ENCODE assay signal across 24 mouse cellular contexts in the genomic region with DNA sequence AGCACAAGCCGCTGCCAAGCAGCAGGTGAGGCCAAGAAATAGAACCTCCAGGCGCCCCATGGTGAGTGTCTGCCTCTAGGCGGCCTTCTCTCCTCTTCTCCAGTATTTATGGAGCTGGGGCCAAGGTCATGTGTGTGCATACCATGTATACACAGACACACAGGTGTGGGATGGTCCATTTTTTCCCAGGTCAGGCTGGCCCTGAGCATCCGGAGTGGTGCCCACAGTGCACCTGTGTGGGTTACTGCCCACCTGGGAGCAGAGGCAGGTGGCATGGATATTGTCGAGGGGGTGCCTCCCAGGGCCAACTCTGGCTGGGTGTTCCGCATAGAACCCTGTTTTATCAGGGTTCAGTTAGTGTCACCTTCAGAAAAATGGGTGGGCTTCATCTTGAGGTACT. TPM values are rescaled to one million over a fixed set of nuclear protein-coding genes. Genes with fewer than 3 reads are reported as not detected.
DNase-seq lines count a peak whose midpoint lies in the region; ATAC-seq and TF ChIP-seq lines count a peak whose summit lies in the region.
"Had no signal": no experiment of that assay in that cellular context is flagged by ENCODE, and none has a peak within 500 bp of the region (broad histone marks: within the 10 kb centered on the region; RNA-seq: fewer than 3 reads in every experiment).

TSS of gene Cel (minus strand) at position 101 of the 400 bp plus-strand sequence.

- no peak within 1 kb of the TSS for H3K4me3 ChIP-seq in gastrocnemius, adult 2 months
- no peak within 1 kb of the TSS for H3K4me3 ChIP-seq in intestine, embryonic 16.5 days (ENCODE audit: low read length)
- no peak within 1 kb of the TSS; the same call in 1 of the 2 replicates for H3K4me3 ChIP-seq in stomach, embryonic 16.5 days (replicated peaks; ENCODE audit: low read length)
- H3K4me3 ChIP-seq: erythroblast, embryonic 14.5 days; forebrain, embryonic 15.5 days; heart, adult 2 months; heart, embryonic 15.5 days; hindbrain, embryonic 13.5 days had no signal

- H3K4me2 ChIP-seq in intestine, embryonic 16.5 days (ENCODE audit: low read depth, low read length), result no peak within 1 kb of the TSS
- no peak within 1 kb of the TSS for H3K4me2 ChIP-seq in stomach, embryonic 16.5 days (ENCODE audit: low read depth, low read length)
- H3K4me2 ChIP-seq: forebrain, embryonic 15.5 days; heart, embryonic 11.5 days; heart, embryonic 15.5 days; hindbrain, embryonic 13.5 days had no signal

- 60% methylated on average over 6 of the region's 6 CpGs for WGBS in intestine, embryonic 16.5 days
- WGBS in stomach, embryonic 16.5 days, result 63% methylated on average over 6 of the region's 6 CpGs

- no peak within 1 kb of the TSS for H3K9ac ChIP-seq in intestine, embryonic 16.5 days (ENCODE audit: low read depth, low read length)
- H3K9ac ChIP-seq in stomach, embryonic 16.5 days (ENCODE audit: low read length), result no peak within 1 kb of the TSS
- H3K9ac ChIP-seq: forebrain, embryonic 15.5 days; heart, embryonic 15.5 days; hindbrain, embryonic 13.5 days had no signal

- no peak for DNase-seq in gastrocnemius, adult 2 months
- no peak for DNase-seq in gastrocnemius, adult 18-20 months (ENCODE audit: low spot score)
- peak; percentile 6 for DNase-seq in ZHBTc4 (ENCODE audit: low read depth, low spot score)
- no peak for DNase-seq in testis, postnatal 14 days (ENCODE audit: low spot score)
- DNase-seq in thymus, postnatal 36 days, result no peak
- DNase-seq: adrenal gland, postnatal 14 days; cerebellum, adult 9-10 months; gastrocnemius, postnatal 14 days; heart, adult 2 months; heart, postnatal 14 days had no signal

- no peaks in the 10 kb centered on the region for H3K36me3 ChIP-seq in intestine, embryonic 16.5 days (ENCODE audit: control insufficient read depth, insufficient read depth, low read length)
- peaks cover 5% of the 10 kb centered on the region; the same call in 1 of the 2 replicates for H3K36me3 ChIP-seq in stomach, embryonic 16.5 days (ENCODE audit: control insufficient read depth, insufficient read depth, low read length)

- H3K4me1 ChIP-seq in intestine, embryonic 16.5 days (ENCODE audit: control insufficient read depth, insufficient read depth, low read length), result no peaks in the 10 kb centered on the region
- H3K4me1 ChIP-seq in stomach, embryonic 16.5 days (ENCODE audit: control insufficient read depth, insufficient read depth, low read length), result no peaks in the 10 kb centered on the region
- H3K4me1 ChIP-seq: forebrain, embryonic 15.5 days; heart, embryonic 15.5 days; hindbrain, embryonic 13.5 days had no signal

- H3K27me3 ChIP-seq in intestine, embryonic 16.5 days (replicated peaks; ENCODE audit: control insufficient read depth, insufficient read depth, low read length), result no peaks in the 10 kb centered on the region
- no peaks in the 10 kb centered on the region for H3K27me3 ChIP-seq in stomach, embryonic 16.5 days (ENCODE audit: control insufficient read depth, insufficient read depth, low read length)
- H3K27me3 ChIP-seq: forebrain, embryonic 15.5 days; heart, embryonic 15.5 days; hindbrain, embryonic 13.5 days had no signal

- TF ChIP-seq CTCF in gastrocnemius, adult 2 months (IDR thresholded peaks at IDR 0.05), result no peak

- ATAC-seq in intestine, embryonic 16.5 days, result peak; percentile 48
- ATAC-seq in stomach, embryonic 16.5 days (ENCODE audit: insufficient read depth, low FRiP score), result no peak
- ATAC-seq: activated CD4-positive, CD25-positive, alpha-beta regulatory T cell, adult 4 months; forebrain, embryonic 15.5 days had no signal

- H3K27ac ChIP-seq in gastrocnemius, adult 2 months, result peak within 1 kb of the TSS; percentile 46
- H3K27ac ChIP-seq in intestine, embryonic 16.5 days (ENCODE audit: low read length), result no peak within 1 kb of the TSS
- no peak within 1 kb of the TSS for H3K27ac ChIP-seq in stomach, embryonic 16.5 days (ENCODE audit: low read length)
- H3K27ac ChIP-seq: forebrain, embryonic 15.5 days; heart, adult 2 months; heart, embryonic 15.5 days; hindbrain, embryonic 13.5 days had no signal

- intact Hi-C loops in gastrocnemius, adult 2 months (cut with DNase I), result no loop called here

- no peaks in the 10 kb centered on the region for H3K9me3 ChIP-seq in intestine, embryonic 16.5 days (ENCODE audit: control insufficient read depth, low read length)
- H3K9me3 ChIP-seq in stomach, embryonic 16.5 days (replicated peaks; ENCODE audit: control insufficient read depth, low read length), result no peaks in the 10 kb centered on the region
- H3K9me3 ChIP-seq: forebrain, embryonic 15.5 days; heart, embryonic 15.5 days; hindbrain, embryonic 13.5 days had no signal

RNA-seq across cellular contexts. Expression of gene Cel, which starts in this region (rescaled TPM):
- not detected for total RNA-seq in gastrocnemius, adult 2 months (2021)
- total RNA-seq in gastrocnemius, adult 18-20 months (2021), result under 1 TPM in 1 of 2 experiments, not detected in 1; 0.16 TPM
- 383 and 542 TPM in 2 replicates for polyA plus RNA-seq in intestine, embryonic 16.5 days (2015; fragmentation: Nextera tagmentation; extraction: Ambion mirVana)
- polyA plus RNA-seq in stomach, embryonic 16.5 days (2015; fragmentation: Nextera tagmentation; extraction: Ambion mirVana), result 562 and 718 TPM in 2 replicates
- total RNA-seq: adrenal gland, adult 18-20 months; gastrocnemius, postnatal 14 days; heart, adult 2 months; heart, postnatal 14 days; hematopoietic stem cell, adult 5-6 weeks; MEL had no signal
- polyA plus RNA-seq: activated CD4-positive, CD25-positive, alpha-beta regulatory T cell, adult 4 months; C2C12; embryonic facial prominence, embryonic 14.5 days; erythroblast, embryonic 14.5 days; forebrain, embryonic 11.5 days; heart, adult 2 months; heart, embryonic 11.5 days had no signal
